Mouse (Mus musculus) kidney, postnatal 0 days (tissue): ENCODE measurements around the gene Rnase2b. TPM values are rescaled to one million over a fixed set of nuclear protein-coding genes. Genes with fewer than 3 reads are reported as not detected.
"Not testable (repeated sequence)": the region's sequence is repeated elsewhere in the genome, so short reads cannot be mapped to it uniquely, and the experiment has no call there.

Experiments
- ATAC-seq: fragments of 200-750 bp; cut with Nextera tagmentation; replicated peaks from 2 replicates; pipeline ENCODE4 v1.8.0; 2017; ENCODE audit warnings: low read depth, moderate number of reproducible peaks, moderate TSS enrichment, moderate library complexity; ENCODE audit not compliant: low FRiP score
- DNase-seq: peaks from one replicate; pipeline ENCODE4 v3.0.0-alpha.2; 2016; ENCODE audit warnings: low spot score
- H3K27ac ChIP-seq: fragments of 300-500 bp; sonication (generic); 2 replicates; pipeline ENCODE4 v1.5.1; 2014; ENCODE audit warnings: mild to moderate bottlenecking
- H3K27me3 ChIP-seq: fragments of 300-500 bp; sonication (generic); 2 replicates; pipeline ENCODE4 v1.6.1; 2014; ENCODE audit warnings: low read length, mixed read lengths; ENCODE audit not compliant: insufficient read depth
- H3K36me3 ChIP-seq: fragments of 300-500 bp; sonication (generic); 2 replicates; pipeline ENCODE4 v1.6.1; 2014; ENCODE audit warnings: low read length, mixed read lengths; ENCODE audit not compliant: insufficient read depth
- H3K4me1 ChIP-seq: fragments of 300-500 bp; sonication (generic); replicated peaks from 2 replicates; pipeline ENCODE4 v1.6.1; 2014; ENCODE audit warnings: antibody characterized with exemption, low read length, mixed read lengths; ENCODE audit not compliant: insufficient read depth
- H3K4me2 ChIP-seq: fragments of 300-500 bp; sonication (generic); 2 replicates; pipeline ENCODE4 v1.6.1; 2014; ENCODE audit warnings: mild to moderate bottlenecking, low read length, moderate library complexity, mixed read lengths
- H3K4me3 ChIP-seq: fragments of 300-500 bp; sonication (generic); replicated peaks from 2 replicates; pipeline ENCODE4 v1.5.1; 2014; ENCODE audit warnings: low read depth, low read length
- H3K9ac ChIP-seq: fragments of 300-500 bp; sonication (generic); 2 replicates; pipeline ENCODE4 v1.6.1; 2014; ENCODE audit warnings: low read depth, low read length
- H3K9me3 ChIP-seq: fragments of 300-500 bp; sonication (generic); replicated peaks from 2 replicates; pipeline ENCODE4 v1.6.1; 2016; ENCODE audit warnings: low read length, inconsistent platforms, mixed read lengths
- CTCF ChIP-seq: IDR thresholded peaks from 2 replicates; pipeline ENCODE4 v1.5.1; 2016; ENCODE audit warnings: antibody characterized with exemption, low read depth, mild to moderate bottlenecking, moderate library complexity
- WGBS: fragments of 180-500 bp; shearing (Covaris S2); extraction: QIAGEN DNeasy Blood & Tissue Kit; methylation state at CpG from one replicate; pipeline ENCODE4 v1.1.7; 2014; 5-methylcytosine and 5-hydroxymethylcytosine counted together
- polyA plus RNA-seq: library from polyadenylated mRNA; unstranded; fragments of >200 nt; fragmentation: Nextera tagmentation; extraction: Ambion mirVana; gene quantifications from 2 replicates; pipeline ENCODE4 v1.2.1, GENCODE M21; 2015

The Rnase2b gene
- not detected in 2 replicates for polyA plus RNA-seq

GRCm38 (mm10) chr14:51161976-51162375, at the start of gene Rnase2b:
Gene Rnase2b (plus strand): TSS chr14:51162260.
- H3K4me1 ChIP-seq, H3K4me2 ChIP-seq, H3K4me3 ChIP-seq, DNase-seq, H3K9me3 ChIP-seq, H3K27ac ChIP-seq, ATAC-seq, H3K27me3 ChIP-seq, H3K9ac ChIP-seq, H3K36me3 ChIP-seq: not testable (repeated sequence)
- 96% methylated on average over 3 of the region's 3 CpGs for WGBS

GRCm38 (mm10) chr14:51113476-51113875, 48.6 kb upstream of the Rnase2b start:
- DNase-seq (no peak), ATAC-seq (peak; percentile 17; the same call in 1 of the 2 replicates)
- Histone ChIP-seq H3K27me3 (no peaks in the 10 kb centered on the region), H3K4me1 (no peaks in the 10 kb centered on the region), H3K9me3 (no peaks in the 10 kb centered on the region), H3K4me3 (no peak overlapping the region), H3K9ac (no peak overlapping the region), H3K4me2 (no peak overlapping the region), H3K36me3 (no peaks in the 10 kb centered on the region), H3K27ac (0 out of 2 replicates have a peak overlapping the region, but pooled peaks have one; percentile 13)
- WGBS, result 39% methylated on average over 9 of the region's 9 CpGs
- TF ChIP-seq CTCF, result no peak

GRCm38 (mm10) chr14:51113916-51114560, 48.0 kb upstream of the Rnase2b start, which contains the start of gene Eddm3b:
Gene Eddm3b (plus strand): TSS chr14:51114426.
- H3K9ac ChIP-seq, result no peak within 1 kb of the TSS
- no peak within 1 kb of the TSS for H3K4me3 ChIP-seq
- H3K36me3 ChIP-seq, result no peaks in the 10 kb centered on the region
- no peaks in the 10 kb centered on the region for H3K9me3 ChIP-seq
- TF ChIP-seq CTCF, result no peak
- no peaks in the 10 kb centered on the region for H3K27me3 ChIP-seq
- DNase-seq, result peak; percentile 53
- WGBS, result 22% methylated on average over 12 of the region's 12 CpGs
- H3K4me1 ChIP-seq, result no peaks in the 10 kb centered on the region
- peak within 1 kb of the TSS; percentile 42; the same call in 1 of the 2 replicates for H3K27ac ChIP-seq
- H3K4me2 ChIP-seq, result no peak within 1 kb of the TSS
- ATAC-seq, result peak; percentile 71

GRCm38 (mm10) chr14:51125684-51126083, 36.4 kb upstream of the Rnase2b start:
- Histone ChIP-seq H3K27me3 (no peaks in the 10 kb centered on the region), H3K9me3 (no peaks in the 10 kb centered on the region), H3K4me2 (no peak overlapping the region), H3K9ac (no peak overlapping the region), H3K36me3 (no peaks in the 10 kb centered on the region), H3K4me1 (no peaks in the 10 kb centered on the region), H3K4me3 (no peak overlapping the region), H3K27ac (no peak overlapping the region)
- no peak for ATAC-seq
- no peak for TF ChIP-seq CTCF
- 79% methylated on average over 6 of the region's 6 CpGs for WGBS
- no peak for DNase-seq

GRCm38 (mm10) chr14:51127648-51128258, 34.3 kb upstream of the Rnase2b start:
- no peak for ATAC-seq
- no peaks in the 10 kb centered on the region for H3K9me3 ChIP-seq
- no peaks in the 10 kb centered on the region for H3K27me3 ChIP-seq
- H3K27ac ChIP-seq, result no peak overlapping the region
- no peaks in the 10 kb centered on the region for H3K36me3 ChIP-seq
- TF ChIP-seq CTCF, result no peak
- no peak overlapping the region for H3K4me3 ChIP-seq
- H3K4me1 ChIP-seq, result no peaks in the 10 kb centered on the region
- 54% methylated on average over 2 of the region's 2 CpGs for WGBS
- no peak overlapping the region for H3K4me2 ChIP-seq
- H3K9ac ChIP-seq, result no peak overlapping the region
- no peak for DNase-seq

- DNase-seq (no peak), ATAC-seq (no peak)
- Histone ChIP-seq H3K4me2 (no peak overlapping the region), H3K4me1 (no peaks in the 10 kb centered on the region), H3K4me3 (no peak overlapping the region), H3K27ac (no peak overlapping the region), H3K9me3 (no peaks in the 10 kb centered on the region), H3K27me3 (no peaks in the 10 kb centered on the region), H3K9ac (no peak overlapping the region), H3K36me3 (no peaks in the 10 kb centered on the region)
- no peak for TF ChIP-seq CTCF
- WGBS, result 85% methylated on average over 9 of the region's 9 CpGs
Observed at GRCm38 (mm10) chr14:51128775-51129623, 33.1 kb upstream of the Rnase2b start.
